Mouse (Mus musculus): ENCODE results near the gene Eya3. TPM values are rescaled to one million over a fixed set of nuclear protein-coding genes. Genes with fewer than 3 reads are reported as not detected.
"Not testable (repeated sequence)": the region's sequence is repeated elsewhere in the genome, so short reads cannot be mapped to it uniquely, and the experiment has no call there.

Eya3 gene
- total RNA-seq, 2 experiments from 2014 or later: 13.5 to 16.8 TPM

DNA sequence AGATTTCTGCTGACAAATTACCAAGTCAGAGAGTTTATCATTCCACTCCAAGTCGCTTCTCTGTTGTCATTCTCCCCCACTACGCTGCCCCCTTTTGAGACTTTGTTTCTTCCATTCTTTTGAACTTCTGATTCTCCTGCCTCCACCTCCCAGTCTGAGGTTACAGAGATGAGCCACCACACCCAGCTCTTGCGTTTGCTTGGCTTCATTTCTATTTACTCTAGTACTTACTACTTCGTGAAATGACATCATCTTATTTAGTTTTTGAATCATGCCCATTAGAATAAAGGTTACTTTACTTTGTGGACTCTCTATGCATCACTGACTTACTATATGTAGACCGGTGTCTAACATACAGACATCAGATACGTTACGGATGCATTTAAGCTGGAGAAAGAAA is 8.7 kb downstream of the Eya3 start:
- no peak for DNase-seq

DNA sequence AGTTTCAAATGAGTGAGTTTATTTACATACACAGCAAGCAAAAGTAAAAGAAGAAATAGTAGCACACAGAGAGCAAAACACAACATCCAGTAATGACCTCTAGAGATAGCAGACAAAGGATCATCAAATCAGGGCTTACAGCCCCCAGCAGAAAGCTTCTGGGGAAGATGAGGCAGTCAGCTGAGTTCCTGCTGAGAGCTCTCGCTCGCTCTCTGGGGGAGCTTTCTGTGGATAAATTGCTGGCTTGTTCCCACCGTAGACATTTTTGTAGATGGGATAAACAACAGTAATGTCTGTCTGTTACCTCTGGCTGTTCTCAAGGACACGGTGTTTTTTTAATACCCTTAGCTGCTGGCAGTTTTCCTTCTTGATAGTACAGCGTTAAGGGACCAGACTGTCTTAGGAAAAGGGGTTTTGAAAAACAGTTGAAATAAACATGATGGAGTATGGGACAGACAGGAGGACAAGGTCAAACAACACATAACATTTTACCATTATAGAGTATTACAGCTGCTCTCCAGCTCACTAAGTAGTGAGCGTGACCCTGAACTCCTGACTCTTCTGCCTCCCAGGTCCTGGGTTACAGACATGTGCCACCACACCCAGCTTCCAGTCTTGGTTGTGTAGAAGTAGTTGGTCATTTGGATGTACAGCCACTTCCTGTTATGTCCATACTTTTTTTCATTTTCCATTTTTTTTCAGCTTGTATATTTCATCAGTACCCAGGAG is 10.6 kb downstream of the Eya3 start:
- DNase-seq: no peak

DNA sequence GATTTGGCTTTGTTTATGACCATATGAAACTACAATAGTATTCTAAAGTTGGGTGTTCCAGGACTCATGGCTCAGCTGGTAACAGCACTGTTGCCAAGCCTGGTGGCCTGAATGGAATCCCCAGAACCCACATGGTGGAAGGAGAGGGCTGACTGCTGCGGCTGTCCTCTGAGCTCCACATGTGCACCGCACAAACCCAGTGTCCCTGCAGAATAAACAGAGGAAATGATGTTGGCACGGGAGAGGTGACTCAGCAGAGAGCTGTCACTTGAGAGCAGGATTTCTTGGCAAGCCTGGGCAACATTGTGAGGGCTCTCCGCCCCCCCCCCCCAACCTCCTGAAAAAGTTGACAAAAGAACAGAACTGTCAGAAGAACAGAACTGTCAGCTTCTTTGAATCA is 14.1 kb downstream of the Eya3 start:
- DNase-seq: peak; percentile 15

DNA sequence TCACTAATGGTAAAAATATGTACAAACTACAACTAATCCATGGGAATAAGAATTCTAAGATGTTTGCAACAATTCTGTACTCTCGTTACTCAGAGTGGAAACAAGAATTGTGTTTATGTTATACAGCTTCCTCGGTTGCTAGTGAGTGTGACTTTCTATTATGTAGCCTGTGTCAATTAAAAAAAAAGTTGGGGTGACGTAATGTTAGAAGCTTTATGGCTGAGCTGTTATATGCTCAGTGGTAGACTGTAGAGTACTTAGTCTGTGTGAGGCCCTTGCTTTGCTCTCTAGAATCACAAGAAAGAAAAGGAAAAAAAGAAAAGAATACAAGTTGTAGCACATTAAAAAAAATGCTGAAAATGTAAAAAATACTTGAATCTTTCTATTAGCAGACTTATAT is 15.0 kb downstream of the Eya3 start:
- no peak for DNase-seq

DNA sequence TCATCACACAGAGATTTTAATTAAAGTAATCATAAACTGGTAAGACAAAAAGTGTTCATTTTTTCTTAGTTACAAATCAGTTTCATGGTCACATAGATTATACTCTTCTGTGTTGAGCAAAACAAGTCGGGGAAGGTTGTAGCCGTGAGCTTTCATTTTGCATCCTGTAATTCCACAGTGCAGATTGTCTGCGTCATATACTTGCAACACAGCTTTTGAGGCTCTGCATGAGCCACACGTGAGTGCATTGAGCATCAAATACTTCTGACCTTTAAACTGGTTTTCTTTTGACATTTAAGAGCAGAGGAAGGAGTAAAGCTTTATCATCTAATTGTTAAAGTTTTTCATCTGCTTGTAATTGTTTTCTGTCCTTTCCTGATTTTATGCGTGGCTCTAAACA is 16.5 kb downstream of the Eya3 start:
- DNase-seq: no peak

DNA sequence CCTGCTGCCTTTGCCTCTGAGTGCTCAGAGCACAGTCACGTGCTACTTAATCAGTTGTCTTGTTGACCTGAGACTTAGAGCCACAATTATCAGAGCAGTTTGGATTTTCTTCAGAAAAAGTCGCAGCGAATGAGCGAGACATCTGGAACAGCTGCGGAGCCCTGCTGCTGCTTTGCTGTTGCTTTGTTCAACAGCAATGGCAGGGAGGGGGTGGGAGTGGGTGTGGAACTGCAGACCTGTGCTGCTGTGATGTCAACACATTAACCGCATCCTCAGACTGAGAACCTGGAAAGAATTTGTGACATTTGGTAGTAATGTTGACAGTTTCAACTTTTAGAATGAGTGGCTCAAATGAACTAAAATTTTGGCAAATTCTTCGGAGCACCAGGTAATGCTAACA is 20.3 kb downstream of the Eya3 start:
- DNase-seq: no peak

DNA sequence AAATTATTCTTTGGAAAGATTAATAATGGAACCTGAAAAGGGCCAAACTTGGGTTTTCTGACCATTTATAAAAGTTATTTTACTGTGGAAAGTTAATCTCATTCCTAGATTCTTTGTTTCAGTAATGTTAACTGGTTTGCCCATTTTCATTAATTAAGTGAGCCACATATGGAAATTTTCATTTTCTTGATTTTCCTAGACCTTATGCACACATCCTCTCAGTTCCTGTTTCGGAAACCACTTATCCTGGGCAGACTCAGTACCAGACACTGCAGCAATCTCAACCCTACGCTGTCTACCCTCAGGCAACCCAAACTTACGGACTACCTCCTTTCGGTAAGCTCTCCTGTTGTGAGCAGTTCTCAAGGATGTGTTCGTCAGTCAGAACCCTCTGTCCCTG is 33.9 kb downstream of the Eya3 start:
- no peak for DNase-seq

DNA sequence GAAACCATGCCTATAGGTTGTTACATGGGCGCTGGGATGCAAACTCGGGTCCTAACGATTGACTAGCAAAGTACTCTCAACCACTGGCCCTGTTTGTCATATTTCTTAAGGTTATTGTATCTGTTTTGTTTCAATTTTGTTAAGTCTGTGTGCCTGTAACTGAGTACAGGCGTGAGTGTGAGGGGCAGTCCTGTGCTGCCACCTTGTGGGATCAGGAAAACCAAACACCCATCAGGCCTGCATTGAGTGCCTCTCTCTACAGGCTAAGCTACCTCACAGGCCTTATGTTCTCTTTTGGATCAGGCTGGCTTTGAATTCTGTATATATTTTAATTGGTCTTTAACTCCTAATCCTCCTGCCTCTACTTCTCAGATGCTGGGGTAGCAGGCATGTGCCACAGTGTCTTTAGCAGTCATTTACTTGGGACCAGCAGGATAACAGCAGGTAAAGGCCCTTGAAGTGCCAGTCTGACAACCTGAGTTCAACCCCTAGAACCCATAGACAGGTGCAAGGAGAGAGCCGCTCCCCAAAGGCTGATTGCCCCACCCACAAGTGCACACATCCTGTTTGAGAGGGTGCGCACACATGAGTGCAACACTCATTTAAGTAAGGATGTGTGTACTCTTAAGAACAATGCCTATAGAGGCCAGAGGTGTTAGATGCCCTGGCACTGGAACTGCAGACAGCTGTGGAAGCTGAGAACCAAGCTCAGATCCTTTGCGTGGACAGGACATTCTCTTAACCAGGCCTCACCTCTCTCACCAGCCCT is 38.2 kb downstream of the Eya3 start:
- peak; percentile 19 for DNase-seq

DNA sequence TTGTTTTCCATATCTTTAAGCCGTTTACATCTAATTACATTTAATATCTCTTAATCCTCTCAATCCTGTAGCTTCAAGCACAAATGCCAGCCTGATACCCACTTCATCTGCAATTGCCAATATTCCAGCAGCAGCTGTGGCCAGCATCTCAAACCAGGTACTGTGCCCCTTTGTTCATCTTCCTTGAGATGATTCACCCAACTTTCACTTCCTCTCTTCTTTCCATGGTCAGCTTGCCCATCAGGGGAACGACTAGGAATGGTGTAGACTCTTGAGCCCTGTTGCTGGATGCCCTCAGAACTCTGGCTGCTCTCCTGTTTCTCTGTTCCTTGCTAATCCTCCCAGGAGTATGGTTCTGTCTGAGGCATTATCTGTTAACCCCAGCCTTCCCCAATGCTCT is 50.8 kb downstream of the Eya3 start:
- DNase-seq: no peak

DNA sequence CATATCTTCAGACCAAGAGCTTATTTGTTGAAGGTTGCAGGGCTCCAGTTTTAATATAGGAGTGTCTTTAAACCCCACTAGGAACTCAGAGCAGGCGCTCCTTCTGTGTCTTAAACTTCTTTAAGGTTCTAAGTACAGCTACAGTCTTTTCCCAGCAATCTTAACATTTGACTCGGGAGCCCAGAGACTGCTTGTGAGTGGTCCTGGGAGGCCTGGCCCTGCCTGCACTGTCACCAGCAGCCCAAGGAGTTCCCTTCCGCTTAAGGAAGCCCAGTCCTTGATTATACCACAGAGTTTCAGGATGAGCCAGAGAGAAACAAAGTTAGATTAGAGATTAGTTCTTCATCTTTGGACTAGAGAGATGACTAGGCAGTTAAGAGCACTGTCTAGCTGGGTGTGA is 54.6 kb downstream of the Eya3 start:
- no peak for DNase-seq

DNA sequence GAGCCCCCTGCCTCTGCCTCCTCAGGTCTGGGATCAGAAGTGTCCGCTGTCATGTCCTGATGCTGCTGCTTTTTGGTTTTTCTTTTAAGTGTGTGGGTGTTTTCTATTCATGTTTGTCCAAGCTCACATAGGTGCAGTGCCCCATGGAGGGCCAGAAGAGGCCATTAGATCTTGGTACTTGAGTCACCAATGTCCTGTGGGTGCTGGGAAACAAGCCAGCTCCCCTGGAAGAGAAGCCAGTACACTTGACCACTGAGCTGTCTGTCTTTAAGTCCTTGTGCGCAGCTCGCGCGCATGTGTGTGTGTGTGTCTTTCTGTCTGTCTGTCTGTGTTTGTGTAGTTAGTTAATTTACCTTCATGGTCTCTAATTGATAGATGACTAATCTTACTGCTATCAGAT is 63.3 kb downstream of the Eya3 start:
- no peak for DNase-seq

DNA sequence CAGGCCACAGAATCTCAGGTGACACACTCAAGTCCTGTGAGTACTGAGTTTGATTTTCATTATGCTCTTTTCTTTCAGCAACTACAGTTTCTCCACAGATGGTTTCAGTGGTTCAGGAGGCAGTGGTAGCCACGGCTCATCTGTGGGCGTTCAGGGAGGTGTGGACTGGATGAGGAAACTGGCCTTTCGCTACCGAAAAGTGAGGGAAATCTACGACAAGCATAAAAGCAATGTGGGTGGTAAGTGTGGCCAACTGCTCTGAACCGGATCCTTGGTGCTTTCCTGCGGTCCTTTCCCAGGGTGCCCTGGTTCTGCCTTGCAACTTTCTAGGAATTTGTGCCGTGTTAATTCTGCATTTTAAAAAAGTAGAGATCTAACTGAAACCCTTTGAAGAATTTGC is 68.1 kb downstream of the Eya3 start:
- no peak for DNase-seq

DNA sequence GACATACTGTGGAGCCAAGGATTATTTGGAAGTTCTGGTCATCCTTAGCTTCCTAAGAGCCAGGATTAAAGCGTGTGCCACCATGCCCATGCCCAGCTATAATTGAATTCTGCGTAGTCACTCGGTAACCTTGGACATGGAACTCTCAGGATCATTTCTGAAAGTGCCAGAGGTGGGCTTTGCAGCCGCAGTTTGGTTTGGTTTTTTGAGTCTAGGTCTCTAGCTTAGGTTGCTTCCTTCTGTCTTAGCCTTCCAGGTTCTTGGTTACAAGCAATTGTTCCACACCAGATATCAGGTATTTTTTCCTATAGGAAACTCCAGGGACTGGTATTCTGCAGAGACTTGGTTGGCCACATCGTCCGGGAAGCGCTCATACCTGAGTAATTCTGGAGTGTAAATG is 74.4 kb downstream of the Eya3 start:
- no peak for DNase-seq

DNA sequence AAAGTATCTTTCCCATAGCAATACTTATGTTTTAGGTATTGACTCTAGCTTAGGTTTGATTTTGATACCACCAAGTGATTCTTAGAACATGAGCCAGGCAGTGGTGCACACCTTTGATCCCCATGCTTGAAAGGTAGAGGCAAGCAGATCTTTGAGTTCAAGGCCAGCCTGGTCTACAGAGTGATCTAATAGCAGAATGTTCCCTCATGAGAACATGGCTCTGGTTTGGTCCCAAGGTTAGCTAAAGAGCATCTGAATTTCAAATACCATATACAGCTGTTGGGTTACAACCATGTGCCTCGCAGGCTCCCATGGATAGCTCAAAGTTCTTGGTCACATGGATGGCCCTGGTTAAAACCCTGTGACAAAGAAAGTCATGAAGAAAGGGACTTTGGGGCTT is 79.5 kb downstream of the Eya3 start:
- no peak for DNase-seq

DNA sequence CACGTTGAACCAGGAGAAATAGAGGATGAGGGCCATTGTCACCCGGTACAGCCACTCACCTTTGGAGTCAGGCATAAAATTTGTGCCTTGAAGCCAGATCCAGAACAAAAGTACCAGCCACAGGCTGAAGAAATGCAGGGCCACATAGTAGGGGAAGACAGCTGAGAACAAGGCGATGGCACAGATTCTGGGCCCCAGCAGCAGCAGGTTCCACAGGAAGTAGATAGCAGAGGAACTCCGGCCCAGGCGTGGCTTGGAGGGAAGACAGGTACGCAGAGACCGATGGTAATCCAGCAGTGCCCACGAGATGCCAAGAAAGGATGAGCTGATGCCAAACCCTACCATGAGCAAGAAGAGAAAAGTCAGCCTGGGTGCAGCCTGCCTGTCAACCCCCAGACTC is 89.4 kb downstream of the Eya3 start:
- DNase-seq: no peak

DNA sequence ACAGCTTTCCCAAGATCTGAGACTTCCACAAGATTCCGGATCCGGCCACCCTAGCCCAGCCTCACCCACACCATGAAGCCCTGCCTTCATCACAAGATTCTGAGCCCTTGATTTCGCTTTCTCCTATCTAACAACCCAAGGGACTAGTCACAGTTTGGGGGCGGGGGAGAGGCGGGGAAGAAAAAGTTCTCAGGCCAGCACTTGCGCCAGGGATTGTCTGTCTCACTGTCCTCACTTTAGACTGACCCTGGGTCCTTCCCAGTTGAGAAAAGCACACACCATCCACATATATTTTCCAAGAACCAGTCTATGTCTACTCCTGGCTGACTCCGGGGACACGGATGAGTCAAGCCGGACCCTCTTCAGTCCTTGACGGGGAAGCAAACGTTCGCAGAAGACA is 92.8 kb downstream of the Eya3 start:
- DNase-seq: no peak

DNA sequence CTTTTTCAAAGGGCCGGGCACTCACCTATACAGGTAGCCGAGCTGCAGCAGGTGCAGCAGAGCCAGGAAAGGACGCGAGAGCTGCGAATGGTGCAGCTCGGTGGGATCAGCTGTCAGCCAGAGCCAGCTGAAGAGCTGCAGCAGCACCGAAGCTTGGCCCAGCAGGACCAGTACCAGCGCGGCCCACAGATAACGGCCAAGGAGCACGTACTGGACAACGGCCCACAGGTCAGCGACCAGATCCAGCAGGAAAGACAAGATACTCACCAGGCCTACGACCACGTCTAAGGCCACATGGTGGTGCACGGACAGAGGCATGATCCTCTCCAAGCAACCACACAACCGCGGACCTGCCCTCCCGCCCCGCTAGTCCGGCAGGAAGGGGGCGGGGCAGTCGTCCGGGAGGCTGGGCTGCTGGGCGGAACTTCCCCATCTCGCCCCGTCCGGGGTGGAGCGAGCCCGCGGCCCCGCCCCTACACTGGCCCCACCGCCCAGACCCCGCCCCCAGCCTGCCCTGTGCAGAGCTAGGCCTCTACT is 93.4 kb downstream of the Eya3 start, which contains the start of gene Xkr8:
TSS of gene Xkr8 (minus strand) at position 399 of the 537 bp plus-strand sequence.
- DNase-seq: peak; percentile 95

DNA sequence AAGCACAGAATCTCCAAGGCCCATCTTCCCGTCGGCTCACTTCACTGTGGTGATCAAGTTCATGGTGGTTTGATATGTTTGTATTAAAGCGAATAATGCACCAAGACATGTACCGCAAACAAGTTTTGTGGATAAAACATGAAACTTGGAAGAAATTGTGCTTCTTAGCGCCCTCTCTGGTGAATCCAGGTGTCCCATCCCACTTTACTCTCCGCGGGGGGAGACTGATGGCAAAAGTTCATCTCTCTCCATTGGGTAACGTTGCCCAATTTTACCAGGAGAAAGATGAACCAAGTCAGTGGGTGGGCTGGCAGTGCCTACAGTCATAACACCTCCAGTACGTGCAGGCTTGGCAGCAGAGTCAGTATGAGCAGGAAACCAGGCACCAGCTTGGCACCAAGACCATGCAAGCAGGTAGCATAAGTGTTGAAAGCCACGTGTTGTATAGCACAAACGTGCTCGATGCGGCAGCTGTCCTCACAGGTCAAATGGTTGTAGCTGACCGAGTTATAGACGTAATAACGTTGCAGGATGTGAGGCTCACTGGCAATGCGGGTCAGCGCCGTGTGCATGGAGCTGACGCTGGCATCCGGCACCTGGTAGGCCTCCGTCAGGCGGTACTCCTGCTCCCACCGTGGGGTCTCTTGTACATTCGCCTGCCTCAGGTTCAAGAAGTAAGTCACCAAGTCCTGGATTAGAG is 94.4 kb downstream of the Eya3 start:
- no peak for DNase-seq

DNA sequence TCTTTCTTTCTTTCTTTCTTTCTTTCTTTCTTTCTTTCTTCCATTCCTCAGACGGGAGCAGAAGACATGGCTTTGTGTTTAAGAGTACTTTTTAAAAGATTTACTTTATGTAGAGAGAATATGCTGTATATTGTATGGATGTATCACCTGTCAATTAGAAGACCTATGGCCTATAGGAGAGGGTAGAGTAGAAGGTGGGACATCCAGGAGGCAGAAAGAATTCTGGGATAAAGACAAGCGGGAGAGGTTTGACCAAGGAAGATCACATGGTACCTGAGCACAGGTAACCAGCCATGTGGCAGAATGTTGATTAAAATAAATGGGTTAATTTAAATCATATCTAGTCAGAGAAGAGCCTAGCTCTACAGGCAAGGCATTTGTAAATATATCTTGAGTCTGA is 96.0 kb downstream of the Eya3 start:
- no peak for DNase-seq

DNA sequence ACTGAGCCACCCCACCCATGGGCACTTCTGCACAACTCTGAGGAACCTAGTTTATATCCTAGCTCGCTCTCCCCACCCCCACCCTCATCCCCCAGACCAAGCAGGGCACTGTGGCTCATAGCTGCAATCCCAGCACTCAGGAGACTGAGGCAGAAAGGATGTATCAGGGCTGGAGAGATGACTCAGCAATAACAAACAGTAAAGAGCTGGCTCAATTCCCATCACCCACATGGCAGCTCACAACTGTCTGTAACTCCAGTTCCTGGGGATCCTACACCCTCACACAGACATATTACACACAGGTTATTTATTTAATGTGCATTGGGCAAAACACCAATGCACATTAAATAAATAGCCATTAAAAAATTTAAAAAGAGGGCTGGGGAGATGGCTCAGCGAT is 96.6 kb downstream of the Eya3 start:
- no peak for DNase-seq

DNA sequence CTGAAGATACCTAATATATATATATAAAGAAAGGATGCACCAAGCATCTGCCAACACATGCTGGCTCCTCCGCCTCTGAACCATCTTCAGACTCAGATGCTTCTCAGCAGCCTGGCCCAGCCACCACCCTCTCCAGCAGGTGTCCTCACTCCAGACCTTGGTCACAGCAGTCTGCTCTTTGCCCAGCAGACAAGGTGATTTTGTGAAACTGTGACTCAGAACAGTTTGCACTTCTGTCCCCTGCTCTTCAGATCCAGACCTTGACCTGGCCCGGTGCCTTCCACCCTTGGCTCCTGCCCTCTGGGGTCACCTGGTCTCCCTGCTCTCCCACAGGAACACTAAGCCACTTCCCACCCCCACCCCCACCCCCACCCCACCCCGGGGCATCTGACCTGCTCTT is 97.1 kb downstream of the Eya3 start:
- no peak for DNase-seq

DNA sequence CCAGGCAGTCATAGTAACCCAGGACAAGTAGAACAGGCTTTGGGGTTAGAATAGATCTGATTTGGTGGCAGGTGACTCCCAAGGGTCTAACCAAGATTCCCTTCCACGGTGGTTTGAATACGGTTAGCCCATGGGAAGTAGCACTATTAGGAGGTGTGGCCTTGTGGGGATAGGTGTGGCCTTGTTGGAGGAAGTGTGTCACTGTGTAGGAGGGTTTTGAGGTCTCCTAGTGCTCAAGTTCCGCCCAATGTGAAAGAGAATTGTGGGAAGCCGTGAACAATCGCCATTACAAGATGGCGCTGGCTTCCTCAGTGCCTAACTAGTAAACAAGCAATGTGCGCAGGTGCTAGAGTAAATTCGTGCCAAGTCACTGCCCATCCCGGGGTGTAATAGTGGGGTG is 98.4 kb downstream of the Eya3 start:
- not testable (repeated sequence) for DNase-seq

DNA sequence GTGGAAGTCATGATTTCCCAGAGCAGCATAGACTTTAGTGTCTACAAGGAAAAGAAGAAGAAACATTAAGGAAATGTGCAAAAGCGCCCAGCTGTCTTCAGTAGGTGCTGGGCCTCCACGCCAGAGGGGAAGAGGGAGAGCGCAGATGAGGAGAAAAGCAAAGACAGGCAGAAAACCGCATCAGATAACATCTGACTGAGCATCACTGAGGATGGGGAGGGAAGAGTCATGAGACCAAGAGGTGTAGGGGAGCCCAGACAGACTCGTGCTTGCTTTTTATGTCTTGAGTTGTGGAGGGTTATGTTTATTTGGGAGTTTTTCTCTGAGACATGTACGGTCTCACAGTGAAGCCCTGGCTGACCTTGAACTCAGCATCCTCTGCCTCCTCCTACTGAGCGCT is 102.7 kb downstream of the Eya3 start:
- no peak for DNase-seq

Measured in gastrocnemius, postnatal 10 days (tissue).